Mouse (Mus musculus) left cerebral cortex, adult 2 months (tissue): Measurements from ENCODE around the gene Ercc6. TPM values are rescaled to one million over a fixed set of nuclear protein-coding genes. Genes with fewer than 3 reads are reported as not detected.

Experiments
- DNase-seq, 2 experiments: peaks; one replicate each; pipeline ENCODE4 v3.0.0; 2021 to 2022; ENCODE audit warnings: low spot score in 2 of 2, mixed read lengths in 1 of 2; ENCODE audit errors: extremely low spot score in 1 of 2
- H3K27ac ChIP-seq: fragments of 200-600 bp; 2 replicates; pipeline ENCODE4 v1.8.1; 2022
- H3K4me3 ChIP-seq: fragments of 200-600 bp; 2 replicates; pipeline ENCODE4 v1.8.1; 2022
- CTCF ChIP-seq: fragments of 200-600 bp; IDR thresholded peaks from 2 replicates; pipeline ENCODE4 v1.8.1; 2022; ENCODE audit warnings: antibody characterized with exemption, mild to moderate bottlenecking, moderate library complexity
- intact Hi-C: fragments of 180-260 bp; cut with DNase I; formaldehyde crosslinking; loops from one replicate; pipeline ENCODE4 v1.15.1; 2025
- total RNA-seq, 2 experiments: library from RNA; stranded (reverse); gene quantifications; 2 replicates each; pipeline ENCODE4 v1.2.3; 2021

The Ercc6 gene
- total RNA-seq, 2 experiments from 2014 or later, result 21.5 to 23.3 TPM

DNA sequence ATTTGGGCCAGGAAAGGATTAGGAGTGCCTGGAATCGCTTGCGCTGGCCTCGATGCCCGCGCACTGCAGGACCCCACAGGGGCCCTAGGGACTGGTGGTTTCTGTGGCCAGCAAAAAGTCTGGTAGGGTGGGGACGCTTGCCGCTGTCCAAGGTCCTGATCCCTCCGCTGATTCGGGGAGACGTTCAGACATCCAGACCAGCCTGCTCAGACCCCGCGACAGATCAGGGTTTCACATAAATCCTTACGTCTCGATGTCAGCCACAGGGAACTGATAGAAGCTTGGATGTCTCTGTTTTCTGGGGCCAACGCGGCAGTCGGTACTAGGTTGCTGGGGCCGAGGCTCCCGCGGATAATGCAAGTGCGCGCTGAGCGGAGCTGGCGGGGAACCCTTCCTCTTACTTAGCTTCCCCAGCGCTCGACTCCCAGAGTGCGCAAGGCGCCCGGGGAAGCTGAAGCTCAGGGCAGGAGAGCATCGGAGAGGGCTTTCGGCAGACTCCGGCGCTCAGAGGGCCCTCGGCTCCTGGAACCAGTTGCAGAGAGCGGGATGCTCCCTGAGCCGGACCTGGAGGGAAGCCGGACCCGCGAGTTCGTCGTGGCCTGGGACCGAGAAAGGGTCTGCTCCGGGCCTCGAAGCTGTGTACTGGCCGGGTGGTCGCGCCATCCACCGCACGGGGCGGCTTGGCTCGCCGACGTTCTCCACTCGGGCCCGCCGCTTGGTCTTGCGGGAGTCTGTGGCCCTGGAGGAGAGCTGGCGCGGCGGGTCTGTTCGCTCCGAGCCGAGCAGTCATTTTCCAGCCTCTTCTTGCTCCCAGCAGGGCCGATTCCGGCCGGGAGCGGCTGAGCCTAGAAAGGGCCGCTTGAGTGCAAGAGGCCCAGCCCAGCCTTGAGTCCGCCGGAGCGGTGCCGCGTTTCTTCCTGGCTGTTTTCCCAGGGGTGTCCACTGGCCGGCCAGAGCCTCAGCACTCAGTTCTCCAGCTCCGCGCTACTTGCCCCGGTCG, 84.2 kb downstream of the Ercc6 start:
- Histone ChIP-seq H3K27ac (no peak overlapping the region), H3K4me3 (peak overlapping the region; percentile 5; the same call in 1 of the 2 replicates)
- intact Hi-C loops, result no loop called here
- no peak for TF ChIP-seq CTCF
- DNase-seq, result peak in 1 of 2 experiments; percentile 25

DNA sequence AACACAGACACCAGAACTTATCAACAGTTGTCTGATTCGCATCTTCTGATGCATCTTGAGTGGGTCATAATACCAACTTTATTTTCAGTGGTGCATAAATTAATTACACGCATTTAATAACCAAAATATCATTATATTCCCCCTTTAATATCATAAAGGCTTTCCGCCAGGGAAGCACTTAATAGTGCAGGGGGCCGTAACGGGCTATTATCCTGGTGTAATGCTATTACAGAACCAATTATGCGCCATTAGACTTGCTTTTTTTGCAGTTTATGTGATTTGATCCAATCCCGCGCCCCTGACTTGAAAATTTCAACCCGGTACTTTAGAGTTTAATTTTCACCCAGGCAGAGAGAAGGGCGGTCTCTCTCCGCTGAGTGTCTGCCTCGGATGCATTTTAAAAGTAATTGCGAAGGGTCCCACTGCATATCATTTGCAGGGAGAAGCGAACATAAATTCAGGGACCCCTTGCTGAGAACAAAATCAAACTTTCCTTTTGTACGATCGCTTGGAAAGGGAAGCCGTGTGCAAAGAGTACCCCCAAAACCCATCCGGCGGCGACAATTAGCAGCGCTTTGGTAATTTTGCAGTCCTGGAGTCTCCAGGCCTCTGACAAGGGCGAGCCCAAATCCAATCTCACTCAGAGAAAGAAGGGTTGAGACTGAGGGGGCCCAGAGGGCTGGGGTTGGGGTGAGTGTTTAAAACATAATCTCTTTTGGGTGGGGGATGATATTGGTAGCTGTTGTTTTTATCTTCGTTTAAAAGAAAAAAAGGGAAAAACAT, 85.3 kb downstream of the Ercc6 start:
- TF ChIP-seq CTCF, result no peak
- intact Hi-C loops, result no loop called here
- Histone ChIP-seq H3K27ac (no peak overlapping the region), H3K4me3 (no peak overlapping the region)
- DNase-seq, result no peak

DNA sequence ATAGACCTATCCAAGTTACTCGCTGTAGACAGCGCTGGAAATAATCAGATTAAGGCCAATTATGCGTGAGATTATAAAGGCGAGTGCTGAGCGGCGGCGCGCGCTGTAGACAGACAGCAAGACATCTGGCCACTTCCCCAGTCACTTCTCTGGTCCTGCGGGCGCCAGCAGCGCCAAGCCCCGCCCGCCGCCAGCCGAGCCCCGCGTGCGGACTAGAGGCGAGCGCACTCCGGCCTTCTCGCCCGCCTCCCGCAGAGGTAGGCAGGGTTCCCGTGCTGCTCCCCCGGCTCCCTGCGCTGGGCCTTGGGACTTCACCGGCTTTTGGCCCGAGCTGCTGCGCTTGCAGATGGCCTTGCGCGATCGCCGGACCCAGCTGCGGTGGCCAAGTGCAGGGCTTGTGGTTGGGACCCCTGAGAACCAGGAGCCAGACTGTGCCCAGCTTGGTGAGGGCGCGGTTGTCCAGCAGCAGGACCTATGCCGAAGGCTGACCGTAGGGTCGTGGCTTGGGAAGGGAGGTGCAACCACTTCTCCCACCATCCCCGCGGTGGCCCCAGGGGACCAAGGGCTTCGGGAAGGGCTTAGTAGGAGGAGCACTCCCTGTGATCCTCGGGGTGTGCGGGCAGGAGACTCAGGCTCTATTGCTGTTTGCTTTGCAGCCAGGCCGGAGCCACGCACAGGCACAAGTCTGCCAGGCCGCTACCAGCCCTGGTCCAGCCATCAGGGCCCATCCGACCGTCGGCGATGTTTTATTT, 86.1 kb downstream of the Ercc6 start, which contains the start of gene Prrxl1:
Gene Prrxl1 (plus strand): TSS at position 118 of the 752 bp plus-strand sequence.
- H3K4me3 ChIP-seq, result peak within 1 kb of the TSS; percentile 14; the same call in 1 of the 2 replicates
- intact Hi-C loops, result loop anchor here (10.0 kb wide), 2 partner anchors 435 to 605 kb away; no protein-coding TSS in a partner anchor
- no peak within 1 kb of the TSS for H3K27ac ChIP-seq
- no peak for TF ChIP-seq CTCF
- DNase-seq, result peak in 1 of 2 experiments; percentile 19

DNA sequence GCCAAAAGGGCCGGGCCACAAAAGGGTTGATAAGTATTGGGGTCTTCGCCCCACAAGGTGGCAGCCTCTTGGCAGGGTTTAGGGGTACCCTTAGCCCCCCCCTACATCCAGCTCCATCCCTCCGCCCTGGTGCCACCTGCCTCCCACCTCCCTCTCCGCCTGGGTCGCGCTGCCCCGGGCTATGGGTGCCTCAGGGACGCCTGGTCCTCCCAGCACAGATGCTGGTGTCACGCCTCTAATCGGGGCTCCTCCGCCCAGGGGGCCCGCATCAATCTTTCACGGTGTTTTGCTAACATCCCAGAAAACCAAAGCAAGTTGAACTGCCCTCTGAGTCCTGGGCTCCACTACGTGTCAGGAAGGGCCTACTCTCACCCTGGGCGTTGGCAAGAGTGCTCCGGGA, 86.8 kb downstream of the Ercc6 start:
- Histone ChIP-seq H3K27ac (no peak overlapping the region), H3K4me3 (no peak overlapping the region)
- intact Hi-C loops, result loop anchor here (10.0 kb wide), 2 partner anchors 435 to 605 kb away; no protein-coding TSS in a partner anchor
- DNase-seq, result no peak
- TF ChIP-seq CTCF, result no peak

DNA sequence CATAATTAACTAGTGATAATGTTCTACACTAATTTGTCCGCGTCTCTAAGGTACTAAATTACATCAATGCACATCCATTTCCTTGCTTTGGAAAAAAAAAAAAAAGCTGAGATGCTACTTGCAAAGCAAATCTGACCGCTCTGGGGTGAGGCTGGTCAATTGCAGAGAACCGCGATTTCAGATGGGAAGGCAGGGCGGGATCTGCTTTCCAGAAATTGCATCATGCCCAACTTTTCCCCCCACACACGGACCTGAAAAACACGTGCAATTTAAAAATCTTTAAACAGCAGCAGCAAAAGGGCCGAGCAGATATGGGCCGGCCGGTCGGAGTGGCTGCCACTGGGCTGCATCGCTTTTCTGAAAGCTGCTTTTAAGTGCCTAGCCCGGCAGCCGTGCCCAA, 92.2 kb downstream of the Ercc6 start:
- DNase-seq, result no peak
- no peak overlapping the region for H3K27ac ChIP-seq
- intact Hi-C loops, result loop anchor here (5.0 to 10.0 kb wide), 3 partner anchors 357 to 599 kb away; no protein-coding TSS in a partner anchor
- H3K4me3 ChIP-seq, result no peak overlapping the region
- no peak for TF ChIP-seq CTCF

DNA sequence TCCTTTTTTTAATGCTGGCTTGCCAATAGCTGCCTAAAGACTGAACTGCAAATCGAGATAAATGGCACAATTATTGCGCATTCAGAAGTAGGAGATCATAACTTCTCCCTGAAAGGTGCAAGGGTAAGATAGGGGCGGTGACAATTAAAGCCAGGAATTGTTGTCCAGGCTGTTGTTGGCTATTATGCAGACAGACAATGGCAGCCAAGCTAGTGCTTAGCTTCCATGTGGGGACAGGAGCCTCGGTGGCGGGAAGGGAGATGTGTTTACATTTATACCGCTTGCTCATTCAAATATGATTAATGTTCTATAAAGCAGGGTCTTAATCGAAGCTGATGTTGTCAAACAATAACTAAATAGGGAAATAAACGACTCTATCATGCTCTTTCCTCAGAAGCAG, 93.0 kb downstream of the Ercc6 start:
- H3K27ac ChIP-seq, result no peak overlapping the region
- no peak for TF ChIP-seq CTCF
- no peak for DNase-seq
- intact Hi-C loops, result loop anchor here (5.0 to 10.0 kb wide), 3 partner anchors 356 to 598 kb away; no protein-coding TSS in a partner anchor
- H3K4me3 ChIP-seq, result no peak overlapping the region

DNA sequence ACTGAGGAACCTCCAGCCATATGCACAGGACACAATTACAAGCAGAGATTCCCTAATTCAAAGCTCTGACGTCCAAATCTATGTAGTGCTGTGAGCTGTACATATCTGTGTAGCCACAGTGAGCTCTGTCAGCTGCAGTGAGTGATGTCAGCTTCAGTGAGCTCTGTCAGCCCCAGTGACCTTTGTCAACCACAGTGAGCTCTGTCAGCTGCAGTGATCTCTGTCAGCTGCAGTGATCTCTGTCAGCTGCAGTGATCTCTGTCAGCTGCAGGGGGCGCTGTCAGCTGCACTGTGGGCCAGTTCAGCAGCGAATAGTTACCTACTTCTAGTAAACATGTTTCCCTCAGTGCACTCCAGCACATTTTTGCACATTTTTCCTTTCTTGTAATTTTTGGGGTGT, 96.1 kb downstream of the Ercc6 start:
- DNase-seq, result peak; percentile 28 to 59
- peak; percentile 80 for TF ChIP-seq CTCF
- no peak overlapping the region for H3K4me3 ChIP-seq
- intact Hi-C loops, result loop anchor here (5.0 to 10.0 kb wide), 3 partner anchors 353 to 595 kb away; no protein-coding TSS in a partner anchor
- no peak overlapping the region for H3K27ac ChIP-seq

DNA sequence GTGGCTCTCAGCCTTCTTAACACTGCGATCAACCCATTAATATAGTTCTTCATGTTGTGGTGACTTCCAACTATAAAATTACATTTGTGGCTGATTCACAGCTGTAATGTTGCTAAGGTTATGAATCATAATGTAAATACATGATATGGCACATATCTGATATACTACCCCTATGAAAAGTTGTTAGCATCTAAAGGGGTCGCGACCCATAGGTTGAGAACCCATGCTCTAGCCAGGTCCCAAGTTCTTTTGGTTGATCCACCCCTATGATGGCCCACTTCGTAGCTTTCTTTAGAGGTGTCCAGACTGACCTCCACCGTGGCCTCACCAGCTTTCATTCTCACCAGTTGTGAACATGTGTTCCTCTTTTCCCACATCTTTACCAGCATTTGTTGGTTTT, 103.9 kb downstream of the Ercc6 start:
- no peak for DNase-seq
- TF ChIP-seq CTCF, result no peak
- intact Hi-C loops, result no loop called here
- Histone ChIP-seq H3K27ac (no peak overlapping the region), H3K4me3 (no peak overlapping the region)

DNA sequence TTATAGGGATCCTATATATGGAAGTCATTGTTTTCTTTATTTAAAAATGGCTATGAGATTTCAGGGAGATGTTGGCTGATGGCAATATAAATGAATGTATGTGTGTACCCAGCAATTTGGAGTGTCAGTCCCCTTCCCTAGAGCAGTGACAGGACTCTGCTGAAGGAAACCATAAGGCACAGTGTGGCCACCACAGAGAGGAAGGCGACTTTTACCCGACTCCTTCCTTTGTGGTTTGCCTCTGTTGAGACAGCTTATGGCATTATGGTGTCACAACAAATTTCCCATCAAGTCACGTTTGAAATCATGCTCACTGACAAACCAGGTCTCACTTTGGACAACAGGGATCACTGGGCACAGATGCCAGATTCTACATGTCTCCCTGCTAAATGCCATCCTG, 110.9 kb downstream of the Ercc6 start:
- Histone ChIP-seq H3K4me3 (no peak overlapping the region), H3K27ac (no peak overlapping the region)
- no peak for DNase-seq
- intact Hi-C loops, result no loop called here
- TF ChIP-seq CTCF, result no peak

DNA sequence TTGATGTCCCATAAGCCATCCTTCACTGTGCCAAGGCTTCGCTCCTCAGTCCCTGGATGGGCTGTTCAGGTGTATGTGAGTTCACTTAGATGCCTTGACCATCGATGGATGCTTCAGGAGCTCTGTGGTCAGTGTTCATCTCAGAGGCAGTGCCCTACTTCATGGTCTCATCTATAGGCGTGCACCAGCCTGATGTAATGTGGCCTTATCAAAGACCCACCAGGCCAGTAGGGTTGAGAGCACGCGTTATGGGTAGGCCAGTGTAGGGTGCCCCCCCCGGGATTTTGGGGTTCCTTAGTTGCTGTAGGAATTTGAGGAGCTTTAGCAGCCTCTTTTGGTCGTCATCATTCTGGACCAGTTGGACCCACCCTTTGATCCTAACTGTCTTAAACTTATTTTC, 111.5 kb downstream of the Ercc6 start:
- no peak for DNase-seq
- TF ChIP-seq CTCF, result no peak
- intact Hi-C loops, result no loop called here
- no peak overlapping the region for H3K4me3 ChIP-seq
- H3K27ac ChIP-seq, result no peak overlapping the region

DNA sequence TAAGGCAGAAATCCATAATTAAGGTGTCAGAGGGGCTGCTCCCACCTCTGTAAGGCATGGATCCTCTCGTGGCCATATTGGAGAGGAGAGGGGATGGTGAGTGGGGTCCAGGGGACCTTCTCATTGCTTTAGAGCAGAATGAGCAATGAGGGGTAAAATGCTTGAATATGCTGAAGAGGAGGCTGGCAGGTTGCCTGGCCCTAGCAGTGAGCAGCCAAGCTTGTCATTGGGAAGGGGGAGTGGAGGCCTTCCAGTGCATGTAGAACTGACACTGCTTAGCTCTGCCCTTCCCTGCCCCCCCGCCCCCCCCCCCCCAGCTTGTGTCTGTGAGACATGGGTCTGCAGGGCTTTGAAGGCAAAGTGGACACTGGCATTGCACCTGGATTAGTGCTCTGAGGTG, 114.0 kb downstream of the Ercc6 start:
- intact Hi-C loops, result no loop called here
- DNase-seq, result no peak
- no peak overlapping the region for H3K27ac ChIP-seq
- no peak for TF ChIP-seq CTCF
- no peak overlapping the region for H3K4me3 ChIP-seq
